Mouse (Mus musculus): ENCODE results near the gene Acp6. TPM values are rescaled to one million over a fixed set of nuclear protein-coding genes. Genes with fewer than 3 reads are reported as not detected.
A peak's percentile ranks its signal among the peaks of the same experiment; 100 is the strongest.
"Not testable (repeated sequence)": the region's sequence is repeated elsewhere in the genome, so short reads cannot be mapped to it uniquely, and the experiment has no call there.

Gene Acp6
- total RNA-seq (2015; ENCODE audit: low replicate concordance) (2.9 and 9.6 TPM in 2 replicates), total RNA-seq (2017; ENCODE audit: low replicate concordance) (3.3 and 6.0 TPM in 2 replicates)

GRCm38 (mm10) chr3:97158611-97159508 lies at the start of gene Acp6:
Gene Acp6, plus strand, starts transcription at chr3:97158777.
- ATAC-seq (replicated peaks; ENCODE audit: low FRiP score, poor library complexity, severe bottlenecking), result peak; percentile 88

- no peak for ATAC-seq (replicated peaks; ENCODE audit: low FRiP score, poor library complexity, severe bottlenecking)
These were observed 41.1 kb upstream of the Acp6 start for GRCm38 (mm10) chr3:97117511-97117910.

- no peak for ATAC-seq (replicated peaks; ENCODE audit: low FRiP score, poor library complexity, severe bottlenecking)
These were observed 40.3 kb upstream of the Acp6 start for GRCm38 (mm10) chr3:97118313-97118712.

GRCm38 (mm10) chr3:97124193-97124592 lies 34.4 kb upstream of the Acp6 start:
- ATAC-seq (replicated peaks; ENCODE audit: low FRiP score, poor library complexity, severe bottlenecking), result no peak

- ATAC-seq (replicated peaks; ENCODE audit: low FRiP score, poor library complexity, severe bottlenecking), result no peak
These were observed 29.2 kb upstream of the Acp6 start for GRCm38 (mm10) chr3:97129410-97129809.

- not testable (repeated sequence) for ATAC-seq (replicated peaks; ENCODE audit: low FRiP score, poor library complexity, severe bottlenecking)
These were observed 20.9 kb upstream of the Acp6 start for GRCm38 (mm10) chr3:97137666-97138065.

GRCm38 (mm10) chr3:97151092-97151491 lies 7.5 kb upstream of the Acp6 start:
- no peak for ATAC-seq (replicated peaks; ENCODE audit: low FRiP score, poor library complexity, severe bottlenecking)

GRCm38 (mm10) chr3:97156431-97156830 lies 2.1 kb upstream of the Acp6 start:
- ATAC-seq (replicated peaks; ENCODE audit: low FRiP score, poor library complexity, severe bottlenecking), result no peak

GRCm38 (mm10) chr3:97157308-97157707 lies 1.3 kb upstream of the Acp6 start:
- ATAC-seq (replicated peaks; ENCODE audit: low FRiP score, poor library complexity, severe bottlenecking), result no peak

- no peak for ATAC-seq (replicated peaks; ENCODE audit: low FRiP score, poor library complexity, severe bottlenecking)
These were observed 498 bp upstream of the Acp6 start for GRCm38 (mm10) chr3:97157958-97158599.

GRCm38 (mm10) chr3:97159509-97159850 lies 903 bp downstream of the Acp6 start:
- ATAC-seq (replicated peaks; ENCODE audit: low FRiP score, poor library complexity, severe bottlenecking), result no peak

GRCm38 (mm10) chr3:97159986-97160385 lies 1.4 kb downstream of the Acp6 start:
- ATAC-seq (replicated peaks; ENCODE audit: low FRiP score, poor library complexity, severe bottlenecking), result no peak

GRCm38 (mm10) chr3:97160908-97161307 lies 2.3 kb downstream of the Acp6 start:
- ATAC-seq (replicated peaks; ENCODE audit: low FRiP score, poor library complexity, severe bottlenecking), result no peak

GRCm38 (mm10) chr3:97161773-97162172 lies 3.2 kb downstream of the Acp6 start:
- no peak for ATAC-seq (replicated peaks; ENCODE audit: low FRiP score, poor library complexity, severe bottlenecking)

GRCm38 (mm10) chr3:97164477-97164876 lies 5.9 kb downstream of the Acp6 start:
- no peak for ATAC-seq (replicated peaks; ENCODE audit: low FRiP score, poor library complexity, severe bottlenecking)

- no peak for ATAC-seq (replicated peaks; ENCODE audit: low FRiP score, poor library complexity, severe bottlenecking)
These were observed 8.5 kb downstream of the Acp6 start for GRCm38 (mm10) chr3:97167126-97167525.

GRCm38 (mm10) chr3:97171531-97171930 lies 13.0 kb downstream of the Acp6 start:
- no peak for ATAC-seq (replicated peaks; ENCODE audit: low FRiP score, poor library complexity, severe bottlenecking)

- ATAC-seq (replicated peaks; ENCODE audit: low FRiP score, poor library complexity, severe bottlenecking), result no peak
These were observed 13.7 kb downstream of the Acp6 start for GRCm38 (mm10) chr3:97172231-97172630.

- no peak for ATAC-seq (replicated peaks; ENCODE audit: low FRiP score, poor library complexity, severe bottlenecking)
These were observed 14.1 kb downstream of the Acp6 start for GRCm38 (mm10) chr3:97172632-97173031.

GRCm38 (mm10) chr3:97178885-97179284 lies 20.3 kb downstream of the Acp6 start:
- ATAC-seq (replicated peaks; ENCODE audit: low FRiP score, poor library complexity, severe bottlenecking), result no peak

- no peak for ATAC-seq (replicated peaks; ENCODE audit: low FRiP score, poor library complexity, severe bottlenecking)
These were observed 21.9 kb downstream of the Acp6 start for GRCm38 (mm10) chr3:97180527-97180926.
